Mouse (Mus musculus) heart, postnatal 14 days (tissue): ENCODE data around the gene Sox5. TPM values are rescaled to one million over a fixed set of nuclear protein-coding genes. Genes with fewer than 3 reads are reported as not detected.
A peak's percentile ranks its signal among the peaks of the same experiment; 100 is the strongest.
"Not testable (repeated sequence)": the region's sequence is repeated elsewhere in the genome, so short reads cannot be mapped to it uniquely, and the experiment has no call there.

Experiments used
- DNase-seq, 2 experiments: peaks; one replicate each; pipeline ENCODE4 v3.0.0; 2021 to 2022
- intact Hi-C: fragments of 180-260 bp; cut with DNase I; formaldehyde crosslinking; loops from one replicate; pipeline ENCODE4 v1.15.1; 2025
- total RNA-seq, 2 experiments: library from RNA; stranded (reverse); gene quantifications; 2 replicates each; pipeline ENCODE4 v1.2.3; 2021

Sox5 gene
- total RNA-seq, 2 experiments from 2014 or later: 3.9 to 4.7 TPM

GRCm38 (mm10) chr6:144269666-144270065 is 512.1 kb downstream of the Sox5 start:
- intact Hi-C loops: no loop called here

GRCm38 (mm10) chr6:144265752-144266151 is 516.0 kb downstream of the Sox5 start:
- intact Hi-C loops: no loop called here
- no peak for DNase-seq

More at GRCm38 (mm10) chr6:144269666-144270065, 512.1 kb downstream of the Sox5 start:
- DNase-seq: no peak

GRCm38 (mm10) chr6:144265004-144265403 is 516.8 kb downstream of the Sox5 start:
- no peak for DNase-seq

GRCm38 (mm10) chr6:144264320-144264915 is 517.4 kb downstream of the Sox5 start:
- intact Hi-C loops: no loop called here

More at GRCm38 (mm10) chr6:144265004-144265403, 516.8 kb downstream of the Sox5 start:
- intact Hi-C loops: no loop called here

GRCm38 (mm10) chr6:144256500-144256899 is 525.3 kb downstream of the Sox5 start:
- intact Hi-C loops: no loop called here

More at GRCm38 (mm10) chr6:144264320-144264915, 517.4 kb downstream of the Sox5 start:
- no peak for DNase-seq

GRCm38 (mm10) chr6:144252191-144252718 is 529.5 kb downstream of the Sox5 start:
- intact Hi-C loops: no loop called here
- DNase-seq: no peak

More at GRCm38 (mm10) chr6:144256500-144256899, 525.3 kb downstream of the Sox5 start:
- peak; percentile 23 to 38 for DNase-seq

- intact Hi-C loops: no loop called here
- DNase-seq: no peak
Measured at GRCm38 (mm10) chr6:144251222-144252170, 530.3 kb downstream of the Sox5 start.

- intact Hi-C loops: no loop called here
- DNase-seq: no peak
Measured at GRCm38 (mm10) chr6:144250625-144251181, 531.1 kb downstream of the Sox5 start.

- intact Hi-C loops: no loop called here
- DNase-seq: no peak
Measured at GRCm38 (mm10) chr6:144236581-144236980, 545.2 kb downstream of the Sox5 start.

- intact Hi-C loops: no loop called here
Measured at GRCm38 (mm10) chr6:144203970-144204369, 577.8 kb downstream of the Sox5 start.

GRCm38 (mm10) chr6:144203013-144203412 is 578.8 kb downstream of the Sox5 start:
- intact Hi-C loops: no loop called here
- no peak for DNase-seq

More at GRCm38 (mm10) chr6:144203970-144204369, 577.8 kb downstream of the Sox5 start:
- no peak for DNase-seq

- intact Hi-C loops: no loop called here
- no peak for DNase-seq
Measured at GRCm38 (mm10) chr6:144201402-144202040, 580.3 kb downstream of the Sox5 start.

- no peak for DNase-seq
- intact Hi-C loops: no loop called here
Measured at GRCm38 (mm10) chr6:144197209-144198119, 584.3 kb downstream of the Sox5 start.

GRCm38 (mm10) chr6:144195934-144196333 is 585.8 kb downstream of the Sox5 start:
- intact Hi-C loops: no loop called here
- no peak for DNase-seq

GRCm38 (mm10) chr6:144183087-144183486 is 598.7 kb downstream of the Sox5 start:
- no peak for DNase-seq
- intact Hi-C loops: no loop called here

- DNase-seq, intact Hi-C loops: not testable (repeated sequence)
Measured at GRCm38 (mm10) chr6:144182429-144182828, 599.3 kb downstream of the Sox5 start.

- intact Hi-C loops: no loop called here
- DNase-seq: peak; percentile 21 to 25
Measured at GRCm38 (mm10) chr6:144181083-144181866, 600.5 kb downstream of the Sox5 start.

GRCm38 (mm10) chr6:144179111-144179510 is 602.7 kb downstream of the Sox5 start:
- intact Hi-C loops: no loop called here

More at GRCm38 (mm10) chr6:144179111-144179510, 602.7 kb downstream of the Sox5 start:
- no peak for DNase-seq
